Mouse (Mus musculus): ENCODE measurements around the gene Cnnm1. TPM values are rescaled to one million over a fixed set of nuclear protein-coding genes. Genes with fewer than 3 reads are reported as not detected.
"Not testable (repeated sequence)": the region's sequence is repeated elsewhere in the genome, so short reads cannot be mapped to it uniquely, and the experiment has no call there.

Gene Cnnm1
- polyA plus RNA-seq, 1 experiment: not detected

DNA sequence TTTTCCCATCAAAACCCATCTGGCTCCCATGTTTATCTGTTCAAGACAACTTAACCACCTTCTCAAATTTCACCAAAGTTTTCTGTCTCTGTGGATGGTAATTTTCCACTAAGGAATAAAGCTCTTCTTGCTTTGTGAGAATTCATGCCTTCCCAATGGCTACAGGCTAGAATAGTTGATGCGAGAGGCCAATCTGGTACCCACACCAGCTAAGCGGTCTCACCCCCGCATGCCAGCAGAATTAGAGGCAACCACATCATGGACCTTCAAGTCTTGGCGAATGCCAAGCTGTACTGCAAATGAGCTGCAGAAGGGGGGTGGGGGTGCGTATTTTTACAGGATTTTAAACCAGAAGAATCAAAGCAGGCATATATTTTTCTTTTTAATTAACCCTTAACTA, 37.2 kb downstream of the Cnnm1 start:
- Histone ChIP-seq H3K27me3 (ENCODE audit: control insufficient read depth, insufficient read depth, insufficient read length) (peaks cover 21% of the 10 kb centered on the region), H3ac (ENCODE audit: control insufficient read depth, insufficient read length) (no peak overlapping the region), H3K79me2 (ENCODE audit: control insufficient read depth, insufficient read depth) (no peaks in the 10 kb centered on the region), H3K4me2 (ENCODE audit: low read depth) (no peak overlapping the region), H3K36me3 (ENCODE audit: control insufficient read depth, insufficient read depth) (no peaks in the 10 kb centered on the region), H3K4me3 (no peak overlapping the region)
- TF ChIP-seq REST (IDR thresholded peaks at IDR 0.05; ENCODE audit: insufficient read depth, insufficient read length) (no peak), MYOD1 (IDR thresholded peaks at IDR 0.05; ENCODE audit: control insufficient read depth in 1 of 3, insufficient read length in 2 of 3, low read depth in 2 of 3) (no peak), MYOG (IDR thresholded peaks at IDR 0.05; ENCODE audit: control insufficient read depth in 1 of 3, insufficient read depth in 1 of 3, insufficient read length in 2 of 3, low read depth in 2 of 3) (no peak), POLR2AphosphoS2 (IDR thresholded peaks at IDR 0.05; ENCODE audit: insufficient read length, low read depth) (no peak), USF1 (IDR thresholded peaks at IDR 0.05; ENCODE audit: low read depth) (no peak), CEBPB (IDR thresholded peaks at IDR 0.05; ENCODE audit: insufficient read depth, poor library complexity, severe bottlenecking) (no peak), E2F4 (IDR thresholded peaks at IDR 0.05; ENCODE audit: insufficient read depth) (no peak), TCF12 (IDR thresholded peaks at IDR 0.05; ENCODE audit: insufficient read depth, poor library complexity, severe bottlenecking) (no peak)

- no peaks in the 10 kb centered on the region for H3K36me3 ChIP-seq (ENCODE audit: control insufficient read depth, insufficient read depth)
- no peaks in the 10 kb centered on the region for H3K79me2 ChIP-seq (ENCODE audit: control insufficient read depth, insufficient read depth)
- TF ChIP-seq CEBPB (IDR thresholded peaks at IDR 0.05; ENCODE audit: insufficient read depth, poor library complexity, severe bottlenecking) (no peak), E2F4 (IDR thresholded peaks at IDR 0.05; ENCODE audit: insufficient read depth) (no peak)
- H3K4me2 ChIP-seq (ENCODE audit: low read depth): no peak overlapping the region
- no peak overlapping the region for H3K4me3 ChIP-seq
- H3ac ChIP-seq (ENCODE audit: control insufficient read depth, insufficient read length): no peak overlapping the region
- H3K27me3 ChIP-seq (ENCODE audit: control insufficient read depth, insufficient read depth, insufficient read length): peaks cover 16% of the 10 kb centered on the region
Observed at GRCm38 (mm10) chr19:43478891-43479290, 38.7 kb downstream of the Cnnm1 start.

GRCm38 (mm10) chr19:43479431-43479830, 39.2 kb downstream of the Cnnm1 start:
- no peaks in the 10 kb centered on the region for H3K36me3 ChIP-seq (ENCODE audit: control insufficient read depth, insufficient read depth)
- H3ac ChIP-seq (ENCODE audit: control insufficient read depth, insufficient read length): no peak overlapping the region
- no peak overlapping the region for H3K4me3 ChIP-seq
- no peak overlapping the region for H3K4me2 ChIP-seq (ENCODE audit: low read depth)
- TF ChIP-seq MAX (IDR thresholded peaks at IDR 0.05; ENCODE audit: low read depth) (no peak), TCF3 (IDR thresholded peaks at IDR 0.05; ENCODE audit: insufficient read length, low read depth) (no peak), MYOD1 (IDR thresholded peaks at IDR 0.05; ENCODE audit: control insufficient read depth in 1 of 3, insufficient read length in 2 of 3, low read depth in 2 of 3) (no peak), TCF12 (IDR thresholded peaks at IDR 0.05; ENCODE audit: insufficient read depth, poor library complexity, severe bottlenecking) (no peak), MYOG (IDR thresholded peaks at IDR 0.05; ENCODE audit: control insufficient read depth in 1 of 3, insufficient read depth in 1 of 3, insufficient read length in 2 of 3, low read depth in 2 of 3) (no peak), POLR2AphosphoS2 (IDR thresholded peaks at IDR 0.05; ENCODE audit: insufficient read length, low read depth) (no peak), CEBPB (IDR thresholded peaks at IDR 0.05; ENCODE audit: insufficient read depth, poor library complexity, severe bottlenecking) (no peak), USF1 (IDR thresholded peaks at IDR 0.05; ENCODE audit: low read depth) (no peak), REST (IDR thresholded peaks at IDR 0.05; ENCODE audit: insufficient read depth, insufficient read length) (no peak), POLR2A (IDR thresholded peaks at IDR 0.05; ENCODE audit: insufficient read length, low read depth) (no peak)
- peaks cover 18% of the 10 kb centered on the region for H3K27me3 ChIP-seq (ENCODE audit: control insufficient read depth, insufficient read depth, insufficient read length)
- no peaks in the 10 kb centered on the region for H3K79me2 ChIP-seq (ENCODE audit: control insufficient read depth, insufficient read depth)

DNA sequence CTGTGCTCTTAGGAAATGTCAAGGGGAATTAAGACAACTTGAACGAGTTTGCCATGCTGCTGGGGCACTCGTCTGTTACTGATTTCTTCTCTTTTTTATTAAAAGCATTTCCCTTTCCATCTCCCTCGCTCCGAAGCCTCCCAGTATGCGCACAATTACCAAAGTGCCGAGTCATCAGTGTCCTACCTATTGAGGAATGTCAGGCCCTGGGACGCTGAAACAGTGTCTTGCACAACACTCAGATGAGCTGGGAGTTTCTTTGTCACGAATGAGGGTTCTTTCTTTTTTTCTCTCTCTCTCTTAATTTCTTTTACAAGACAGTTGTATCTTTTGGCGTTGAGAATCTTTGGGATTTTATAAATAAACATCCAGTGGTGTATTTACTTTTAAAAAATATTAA, 40.3 kb downstream of the Cnnm1 start:
- no peak for TF ChIP-seq POLR2AphosphoS2 (IDR thresholded peaks at IDR 0.05; ENCODE audit: insufficient read length, low read depth)
- Histone ChIP-seq H3K79me2 (ENCODE audit: control insufficient read depth, insufficient read depth) (no peaks in the 10 kb centered on the region), H3K27me3 (ENCODE audit: control insufficient read depth, insufficient read depth, insufficient read length) (peaks cover 16% of the 10 kb centered on the region)

GRCm38 (mm10) chr19:43487429-43487828, 47.2 kb downstream of the Cnnm1 start:
- H3ac ChIP-seq (ENCODE audit: control insufficient read depth, insufficient read length): no peak overlapping the region
- no peaks in the 10 kb centered on the region for H3K79me2 ChIP-seq (ENCODE audit: control insufficient read depth, insufficient read depth)
- H3K4me3 ChIP-seq: no peak overlapping the region
- TF ChIP-seq MYOG (IDR thresholded peaks at IDR 0.05; ENCODE audit: control insufficient read depth in 1 of 3, insufficient read depth in 1 of 3, insufficient read length in 2 of 3, low read depth in 2 of 3) (no peak), REST (IDR thresholded peaks at IDR 0.05; ENCODE audit: insufficient read depth, insufficient read length) (no peak), POLR2AphosphoS2 (IDR thresholded peaks at IDR 0.05; ENCODE audit: insufficient read length, low read depth) (no peak)
- no peaks in the 10 kb centered on the region for H3K36me3 ChIP-seq (ENCODE audit: control insufficient read depth, insufficient read depth)
- peaks cover 27% of the 10 kb centered on the region for H3K27me3 ChIP-seq (ENCODE audit: control insufficient read depth, insufficient read depth, insufficient read length)
- H3K4me2 ChIP-seq (ENCODE audit: low read depth): no peak overlapping the region

More for the DNA sequence above, 40.3 kb downstream of the Cnnm1 start:
- no peak overlapping the region for H3K4me3 ChIP-seq
- H3K4me2 ChIP-seq (ENCODE audit: low read depth): no peak overlapping the region
- no peak overlapping the region for H3ac ChIP-seq (ENCODE audit: control insufficient read depth, insufficient read length)
- no peaks in the 10 kb centered on the region for H3K36me3 ChIP-seq (ENCODE audit: control insufficient read depth, insufficient read depth)

DNA sequence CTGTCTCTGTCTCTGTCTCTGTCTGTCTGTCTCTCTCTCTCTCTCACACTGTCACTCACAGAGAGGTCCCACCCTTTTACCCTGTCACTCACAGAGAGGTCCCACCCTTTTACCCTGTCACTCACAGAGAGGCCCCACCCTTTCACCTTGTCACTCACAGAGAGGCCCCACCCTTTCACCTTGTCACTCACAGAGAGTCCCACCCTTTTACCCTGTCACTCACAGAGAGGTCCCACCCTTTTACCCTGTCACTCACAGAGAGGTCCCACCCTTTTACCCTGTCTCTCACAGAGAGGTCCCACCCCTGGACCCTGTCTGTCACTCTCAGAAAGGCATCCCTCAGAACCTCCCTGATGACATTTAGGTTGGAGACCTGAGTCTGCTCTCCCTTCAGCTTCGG, 53.1 kb downstream of the Cnnm1 start:
- H3K36me3 ChIP-seq (ENCODE audit: control insufficient read depth, insufficient read depth); H3K4me3 ChIP-seq; H3K79me2 ChIP-seq (ENCODE audit: control insufficient read depth, insufficient read depth); H3K4me2 ChIP-seq (ENCODE audit: low read depth); H3ac ChIP-seq (ENCODE audit: control insufficient read depth, insufficient read length): not testable (repeated sequence)
- H3K27me3 ChIP-seq (ENCODE audit: control insufficient read depth, insufficient read depth, insufficient read length): peaks cover 16% of the 10 kb centered on the region
